Mouse (Mus musculus) skeletal muscle tissue, adult 2 months (tissue): ENCODE measurements at regions not wholly inside any gene's neighbourhood (a gene's known extent, or its start where the extent isn't known, plus 50 kb on each side); places are given as distances from the start of the nearest gene placed in this dataset.

ENCODE experiments used
- DNase-seq: peaks from one replicate; pipeline ENCODE4 v3.0.0-alpha.2; 2012; ENCODE audit warnings: low read depth, low spot score

- DNase-seq = peak; percentile 9
Observed at GRCm38 (mm10) chr6:117788580-117789540, 52.1 kb upstream of the Zfp637 start.

- no peak for DNase-seq
Observed at GRCm38 (mm10) chr6:117790581-117790980, 50.4 kb upstream of the Zfp637 start.
